Mouse (Mus musculus) WW6 (cell line): ENCODE data around the gene Nup93.

Experiments
- DNase-seq: peaks from one replicate; pipeline ENCODE4 v3.0.0-alpha.2; 2013; ENCODE audit warnings: low read depth, low spot score

Nup93 gene

GRCm38 (mm10) chr8:94186542-94186941, 27.8 kb upstream of the Nup93 start:
- DNase-seq = peak; percentile 90

- DNase-seq = no peak
These were observed 26.9 kb upstream of the Nup93 start for GRCm38 (mm10) chr8:94187290-94188002.

- no peak for DNase-seq
These were observed 24.9 kb upstream of the Nup93 start for GRCm38 (mm10) chr8:94189275-94190031.

- DNase-seq = no peak
These were observed 23.2 kb upstream of the Nup93 start for GRCm38 (mm10) chr8:94191101-94191691.

GRCm38 (mm10) chr8:94192926-94193325, 21.4 kb upstream of the Nup93 start:
- DNase-seq = no peak

GRCm38 (mm10) chr8:94194591-94195223, 19.7 kb upstream of the Nup93 start:
- no peak for DNase-seq

- no peak for DNase-seq
These were observed 15.0 kb upstream of the Nup93 start for GRCm38 (mm10) chr8:94199202-94199869.

- no peak for DNase-seq
These were observed 10.3 kb upstream of the Nup93 start for GRCm38 (mm10) chr8:94204043-94204442.

GRCm38 (mm10) chr8:94205736-94206135, 8.6 kb upstream of the Nup93 start:
- DNase-seq = peak; percentile 75

- DNase-seq = no peak
These were observed 8.1 kb upstream of the Nup93 start for GRCm38 (mm10) chr8:94206256-94206655.

GRCm38 (mm10) chr8:94207491-94207890, 6.9 kb upstream of the Nup93 start:
- no peak for DNase-seq

GRCm38 (mm10) chr8:94209639-94210038, 4.7 kb upstream of the Nup93 start:
- DNase-seq = no peak

GRCm38 (mm10) chr8:94210225-94210624, 4.1 kb upstream of the Nup93 start:
- DNase-seq = no peak

GRCm38 (mm10) chr8:94213819-94214218, 545 bp upstream of the Nup93 start:
- DNase-seq = no peak

GRCm38 (mm10) chr8:94227381-94227939, 13.1 kb downstream of the Nup93 start:
- no peak for DNase-seq

- DNase-seq = no peak
These were observed 25.9 kb downstream of the Nup93 start for GRCm38 (mm10) chr8:94240240-94240751.

GRCm38 (mm10) chr8:94249836-94250435, 35.6 kb downstream of the Nup93 start:
- no peak for DNase-seq

GRCm38 (mm10) chr8:94258881-94259280, 44.5 kb downstream of the Nup93 start:
- DNase-seq = no peak

GRCm38 (mm10) chr8:94262626-94263297, 48.4 kb downstream of the Nup93 start:
- no peak for DNase-seq
